Mouse (Mus musculus) myocyte (in vitro differentiated cells): Measurements from ENCODE around the gene Adamtsl4.

Experiments
- CEBPB ChIP-seq: IDR thresholded peaks from 2 replicates; pipeline ENCODE4 v1.6.1; 2011; ENCODE audit warnings: mild to moderate bottlenecking, moderate library complexity; ENCODE audit not compliant: poor library complexity, insufficient read depth, severe bottlenecking
- E2F4 ChIP-seq: IDR thresholded peaks from one replicate; pipeline ENCODE4 v1.6.1; 2011; ENCODE audit warnings: mild to moderate bottlenecking, control low read depth, moderate library complexity; ENCODE audit not compliant: insufficient read depth
- MAX ChIP-seq: IDR thresholded peaks from one replicate; pipeline ENCODE4 v1.6.1; 2011; ENCODE audit warnings: low read depth, mild to moderate bottlenecking, control low read depth
- POLR2A ChIP-seq: IDR thresholded peaks from one replicate; pipeline ENCODE4 v1.6.1; 2011; ENCODE audit warnings: low read depth, mild to moderate bottlenecking, control low read depth, moderate library complexity; ENCODE audit not compliant: insufficient read length
- POLR2AphosphoS2 ChIP-seq: IDR thresholded peaks from one replicate; pipeline ENCODE4 v1.6.1; 2011; ENCODE audit warnings: low read depth, control low read depth; ENCODE audit not compliant: insufficient read length
- SRF ChIP-seq: IDR thresholded peaks from one replicate; pipeline ENCODE4 v1.6.1; 2011; ENCODE audit warnings: low read depth; ENCODE audit not compliant: control insufficient read depth, insufficient read length

DNA sequence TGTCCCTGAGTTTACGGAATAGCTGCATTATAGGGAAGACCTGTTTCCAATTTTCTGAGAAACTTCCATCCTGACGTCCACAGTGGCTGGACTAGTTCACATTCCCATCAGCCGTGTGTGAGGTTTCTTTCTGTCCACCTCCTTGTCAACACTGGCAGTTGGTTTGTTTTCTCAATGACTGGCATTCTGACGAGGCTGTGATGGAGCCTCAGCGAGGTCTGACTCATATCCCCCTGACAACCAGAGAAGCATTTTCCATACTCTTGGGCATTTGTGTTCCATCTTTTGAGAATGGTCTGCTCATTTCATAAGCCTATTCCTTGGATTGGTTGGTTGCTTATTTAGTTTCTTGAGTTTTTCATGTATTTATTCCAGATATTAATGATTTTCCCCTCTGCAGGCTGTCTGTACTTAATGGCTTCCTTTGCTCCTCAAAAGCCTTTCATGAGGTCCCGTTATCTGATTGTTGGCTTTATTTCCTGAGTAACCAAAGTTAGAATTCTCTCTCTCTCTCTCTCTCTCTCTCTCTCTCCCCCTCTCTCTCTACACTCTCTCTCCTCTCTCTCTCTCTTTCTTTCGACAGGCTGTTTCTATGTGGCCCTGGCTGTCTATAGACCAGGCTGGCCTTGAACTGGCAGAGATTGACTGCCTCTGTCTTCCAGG lies 39.1 kb upstream of the Adamtsl4 start:
- TF ChIP-seq CEBPB: no peak
- no peak for TF ChIP-seq POLR2A
- TF ChIP-seq E2F4: no peak
- TF ChIP-seq MAX: no peak
- TF ChIP-seq POLR2AphosphoS2: no peak
- no peak for TF ChIP-seq SRF
